Mouse (Mus musculus): Measurements from ENCODE around the gene Sp6. TPM values are rescaled to one million over a fixed set of nuclear protein-coding genes. Genes with fewer than 3 reads are reported as not detected.

Gene Sp6
- 0.73 TPM for total RNA-seq (2023)

GRCm38 (mm10) chr11:97013121-97013670 is at the start of gene Sp6:
TSS of gene Sp6 (plus strand) at chr11:97013394.

DNA sequence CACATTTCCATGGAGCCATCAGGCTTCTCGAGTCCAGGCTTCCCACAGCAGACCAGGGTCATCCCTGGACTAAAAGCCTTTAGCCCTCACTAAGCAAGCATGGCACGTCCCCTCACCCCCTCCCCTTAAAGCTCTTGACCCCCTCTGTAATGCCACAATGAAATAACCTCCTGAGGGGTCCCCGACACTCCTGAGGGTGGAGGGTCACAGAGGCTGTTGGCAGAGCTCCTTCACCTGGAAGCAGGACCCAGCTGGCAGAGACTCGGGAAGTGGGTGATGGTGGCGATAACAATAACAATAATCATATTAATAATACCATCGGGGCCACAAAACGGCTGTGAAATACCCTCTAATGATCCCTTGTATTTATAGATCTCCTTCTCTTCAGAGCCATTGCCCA is 30.3 kb upstream of the Sp6 start, which contains the start of gene Sp2:
Gene Sp2, minus strand, starts transcription at position 101 of the 400 bp plus-strand sequence.

GRCm38 (mm10) chr11:97029686-97030417 is 16.7 kb downstream of the Sp6 start, which contains the start of gene Scrn2:
TSS of gene Scrn2 (plus strand) at chr11:97029938.

GRCm38 (mm10) chr11:97041022-97041899 is 28.1 kb downstream of the Sp6 start, which contains the start of the genes Lrrc46 and Mrpl10:
TSS of gene Lrrc46 (minus strand) at chr11:97041407.
TSS of gene Mrpl10 (plus strand) at chr11:97041560.

DNA sequence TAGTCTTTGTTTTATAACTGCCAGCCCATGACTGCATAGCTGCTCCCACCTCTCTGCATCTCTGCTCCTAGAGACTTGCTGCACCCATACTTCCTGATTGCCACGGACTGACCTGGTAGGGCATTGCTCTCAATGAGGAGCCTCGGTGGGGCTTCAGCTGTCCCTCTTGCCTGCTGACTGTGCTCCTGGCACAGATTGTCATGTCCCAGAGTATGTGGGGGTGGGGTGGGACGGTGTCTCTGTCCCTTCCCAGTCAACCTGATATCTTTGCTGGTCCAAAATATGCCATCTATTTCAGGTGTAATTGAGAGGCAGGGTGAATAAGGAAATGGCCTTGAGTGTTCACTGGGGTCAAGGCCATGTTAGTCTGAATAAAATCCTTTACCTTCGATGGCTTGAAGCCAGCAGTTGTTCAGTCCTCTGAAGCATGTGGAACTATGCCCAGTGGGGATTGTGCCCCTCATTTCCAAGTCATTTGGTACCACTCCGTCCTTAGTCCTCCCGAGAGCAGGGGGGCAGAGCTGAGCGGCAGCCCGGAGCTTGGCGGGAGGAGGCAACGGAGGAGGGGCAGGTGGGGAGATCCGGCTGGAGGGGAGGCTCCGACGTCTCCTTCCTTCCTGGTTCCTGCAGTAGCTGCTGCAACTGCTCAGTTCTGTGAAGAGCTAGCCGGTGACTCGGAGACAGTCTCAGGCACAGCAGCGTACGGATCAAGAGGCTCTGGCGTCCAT is 37.2 kb downstream of the Sp6 start, which contains the start of gene Osbpl7:
Gene Osbpl7, plus strand, starts transcription at position 413 of the 728 bp plus-strand sequence.

Other genes with a start within 250 kb of the Sp6 start
- 39.3 TPM for gene Snx11, start 235.8 kb upstream of the Sp6 start, total RNA-seq (2023)
- 44.4 TPM for gene Cbx1, start 224.3 kb upstream of the Sp6 start, total RNA-seq (2023)
- 58.0 TPM for gene Nfe2l1, start 183.4 kb upstream of the Sp6 start, total RNA-seq (2023)
- gene Copz2, start 163.5 kb upstream of the Sp6 start, total RNA-seq (2023) = 1.0 TPM
- 40.0 TPM for gene Cdk5rap3, start 96.9 kb upstream of the Sp6 start, total RNA-seq (2023)
- gene Prr15l, start 85.3 kb upstream of the Sp6 start, total RNA-seq (2023) = not detected
- 24.1 TPM for gene Pnpo, start 69.4 kb upstream of the Sp6 start, total RNA-seq (2023)
- 59.5 TPM for gene Sp2, start 30.4 kb upstream of the Sp6 start, total RNA-seq (2023)
- gene Scrn2, start 16.5 kb downstream of the Sp6 start, total RNA-seq (2023) = 5.8 TPM
- gene Lrrc46, start 28.0 kb downstream of the Sp6 start, total RNA-seq (2023) = not detected
- gene Mrpl10, start 28.2 kb downstream of the Sp6 start, total RNA-seq (2023) = 44.2 TPM
- 34.8 TPM for gene Osbpl7, start 37.2 kb downstream of the Sp6 start, total RNA-seq (2023)
- 2.4 TPM for gene Tbx21, start 101.9 kb downstream of the Sp6 start, total RNA-seq (2023)
- gene Tbkbp1, start 138.1 kb downstream of the Sp6 start, total RNA-seq (2023) = 0.89 TPM
- 140 TPM for gene Kpnb1, start 174.5 kb downstream of the Sp6 start, total RNA-seq (2023)

Measured in CD8-positive naive resting alpha-beta T cell, adult 57 days (primary cell).